ENCODE assay signal across 8 mouse cellular contexts in the genomic region with DNA sequence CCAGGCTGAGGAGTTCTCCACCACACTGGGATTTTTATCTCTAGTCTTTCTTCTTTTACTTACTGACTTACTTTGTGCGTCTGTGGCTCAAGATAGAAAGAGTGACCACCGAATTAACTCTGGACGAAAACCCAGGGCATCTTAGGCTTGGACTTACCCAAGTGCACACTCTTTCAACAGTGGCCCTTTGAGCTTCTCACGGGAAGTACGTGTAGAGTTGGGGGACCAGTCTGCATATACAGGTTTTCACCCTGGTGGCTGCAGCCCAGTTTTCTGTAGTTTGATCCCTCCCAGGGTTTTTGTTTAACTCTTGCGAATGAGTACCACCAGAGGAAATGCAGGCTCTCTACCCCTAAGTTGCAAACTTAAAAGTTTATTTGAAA. TPM values are rescaled to one million over a fixed set of nuclear protein-coding genes. Genes with fewer than 3 reads are reported as not detected.
DNase-seq lines count a peak whose midpoint lies in the region; ATAC-seq and TF ChIP-seq lines count a peak whose summit lies in the region.

No protein-coding gene starts in this region.

- DNase-seq in lung, embryonic 14.5 days, result peak; percentile 39
- no peak for DNase-seq in lung, postnatal 14 days
- peak; percentile 14 for DNase-seq in embryonic facial prominence, embryonic 11.5 days (ENCODE audit: low spot score)
- DNase-seq in right cerebral cortex, postnatal 4 days, result no peak
- DNase-seq in left cerebral cortex, adult 8-10 months (ENCODE audit: low spot score in 2 of 2), result no peak
- DNase-seq in gastrocnemius, postnatal 25 days, result no peak

- peaks cover 6% of the 10 kb centered on the region; the same call in 1 of the 2 replicates for H3K4me1 ChIP-seq in lung, embryonic 14.5 days (ENCODE audit: insufficient read depth)
- H3K4me1 ChIP-seq in embryonic facial prominence, embryonic 11.5 days (ENCODE audit: control insufficient read depth, insufficient read depth, low read length), result no peaks in the 10 kb centered on the region; the same call in 1 of the 2 replicates
- peaks cover 9% of the 10 kb centered on the region; the same call in 1 of the 2 replicates for H3K4me1 ChIP-seq in intestine, embryonic 15.5 days (replicated peaks)

- H3K9ac ChIP-seq in lung, embryonic 14.5 days, result peak overlapping the region; percentile 72
- H3K9ac ChIP-seq in embryonic facial prominence, embryonic 11.5 days (replicated peaks; ENCODE audit: low read length), result peak overlapping the region; percentile 81
- H3K9ac ChIP-seq in intestine, embryonic 15.5 days, result peak overlapping the region; percentile 74

- no peaks in the 10 kb centered on the region for H3K27me3 ChIP-seq in lung, embryonic 14.5 days (ENCODE audit: insufficient read depth, low read length)
- H3K27me3 ChIP-seq in embryonic facial prominence, embryonic 11.5 days (ENCODE audit: control insufficient read depth, insufficient read depth, low read length), result no peaks in the 10 kb centered on the region
- no peaks in the 10 kb centered on the region for H3K27me3 ChIP-seq in intestine, embryonic 15.5 days (replicated peaks)
- no peaks in the 10 kb centered on the region for H3K27me3 ChIP-seq in myocyte (ENCODE audit: control insufficient read depth, insufficient read depth, insufficient read length)

- H3ac ChIP-seq in myocyte (ENCODE audit: control insufficient read depth, insufficient read length), result peak overlapping the region; percentile 64

- H3K4me3 ChIP-seq in lung, embryonic 14.5 days (ENCODE audit: low read depth, low read length), result peak overlapping the region; percentile 62
- H3K4me3 ChIP-seq in embryonic facial prominence, embryonic 11.5 days (ENCODE audit: low read depth, low read length), result peak overlapping the region; percentile 67
- H3K4me3 ChIP-seq in intestine, embryonic 15.5 days (replicated peaks), result peak overlapping the region; percentile 68
- peak overlapping the region; percentile 43 for H3K4me3 ChIP-seq in myocyte

- H3K79me2 ChIP-seq in myocyte (ENCODE audit: control insufficient read depth, insufficient read depth), result no peaks in the 10 kb centered on the region

- H3K4me2 ChIP-seq in lung, embryonic 14.5 days, result peak overlapping the region; percentile 70
- H3K4me2 ChIP-seq in embryonic facial prominence, embryonic 11.5 days (ENCODE audit: low read depth, low read length), result peak overlapping the region; percentile 58
- peak overlapping the region; percentile 62 for H3K4me2 ChIP-seq in intestine, embryonic 15.5 days (replicated peaks)
- H3K4me2 ChIP-seq in myocyte (ENCODE audit: low read depth), result peak overlapping the region; percentile 95

- H3K9me3 ChIP-seq in lung, embryonic 14.5 days (ENCODE audit: low read depth, low read length), result no peaks in the 10 kb centered on the region
- H3K9me3 ChIP-seq in embryonic facial prominence, embryonic 11.5 days (replicated peaks; ENCODE audit: control insufficient read depth, low read length), result no peaks in the 10 kb centered on the region
- no peaks in the 10 kb centered on the region for H3K9me3 ChIP-seq in intestine, embryonic 15.5 days

- 3% methylated on average over 6 of the region's 6 CpGs for WGBS in lung, embryonic 14.5 days
- WGBS in embryonic facial prominence, embryonic 11.5 days, result 9% methylated on average over 6 of the region's 6 CpGs
- 7% methylated on average over 6 of the region's 6 CpGs for WGBS in intestine, embryonic 15.5 days

- H3K27ac ChIP-seq in lung, embryonic 14.5 days (ENCODE audit: low read depth), result peak overlapping the region; percentile 75
- no peak overlapping the region for H3K27ac ChIP-seq in embryonic facial prominence, embryonic 11.5 days (replicated peaks; ENCODE audit: low read depth, low read length)
- peak overlapping the region; percentile 18; the same call in 1 of the 2 replicates for H3K27ac ChIP-seq in intestine, embryonic 15.5 days

- peaks cover 2% of the 10 kb centered on the region; the same call in 1 of the 2 replicates for H3K36me3 ChIP-seq in lung, embryonic 14.5 days (ENCODE audit: insufficient read depth)
- no peaks in the 10 kb centered on the region for H3K36me3 ChIP-seq in embryonic facial prominence, embryonic 11.5 days (replicated peaks; ENCODE audit: control insufficient read depth, insufficient read depth, low read depth, low read length)
- no peaks in the 10 kb centered on the region for H3K36me3 ChIP-seq in intestine, embryonic 15.5 days
- no peaks in the 10 kb centered on the region for H3K36me3 ChIP-seq in myocyte (ENCODE audit: control insufficient read depth, insufficient read depth)

- TF ChIP-seq CTCF in lung, embryonic 14.5 days (IDR thresholded peaks at IDR 0.05; ENCODE audit: low read depth), result no peak

- no peak for TF ChIP-seq POLR2A in myocyte (IDR thresholded peaks at IDR 0.05; ENCODE audit: insufficient read length, low read depth)

- peak; percentile 25; the same call in 1 of the 2 replicates for ATAC-seq in lung, embryonic 14.5 days (ENCODE audit: insufficient read depth)
- no peak for ATAC-seq in embryonic facial prominence, embryonic 11.5 days (replicated peaks; ENCODE audit: insufficient number of reproducible peaks, low FRiP score, low TSS enrichment, low read depth)
- peak; percentile 63 for ATAC-seq in intestine, embryonic 15.5 days

TF ChIP-seq in myocyte, 11 proteins besides CTCF, POLR2A, EP300 and RAD21:
- TF ChIP-seq USF1 (IDR thresholded peaks at IDR 0.05; ENCODE audit: low read depth) (no peak), E2F4 (IDR thresholded peaks at IDR 0.05; ENCODE audit: insufficient read depth) (no peak), SRF (IDR thresholded peaks at IDR 0.05; ENCODE audit: control insufficient read depth, insufficient read length, low read depth) (no peak), MAX (IDR thresholded peaks at IDR 0.05; ENCODE audit: low read depth) (no peak), MYOG (IDR thresholded peaks at IDR 0.05; ENCODE audit: control insufficient read depth in 1 of 3, insufficient read depth in 1 of 3, insufficient read length in 2 of 3, low read depth in 2 of 3) (no peak), MYOD1 (IDR thresholded peaks at IDR 0.05; ENCODE audit: control insufficient read depth in 1 of 3, insufficient read length in 2 of 3, low read depth in 2 of 3) (no peak), POLR2AphosphoS2 (IDR thresholded peaks at IDR 0.05; ENCODE audit: insufficient read length, low read depth) (no peak)
TF ChIP-seq in myocyte: peak in this region for 0.

RNA-seq across cellular contexts. Expression of gene Trub1, which starts 0.5 kb away (rescaled TPM):
- polyA plus RNA-seq in lung, embryonic 14.5 days (2014; fragmentation: Nextera tagmentation; extraction: Ambion mirVana), result 29.2 and 29.6 TPM in 2 replicates
- 21.0 and 24.2 TPM in 2 replicates for polyA plus RNA-seq in embryonic facial prominence, embryonic 11.5 days (2014; fragmentation: Nextera tagmentation; extraction: Ambion mirVana)
- polyA plus RNA-seq in intestine, embryonic 15.5 days (2015; fragmentation: Nextera tagmentation; extraction: Ambion mirVana), result 20.6 and 24.1 TPM in 2 replicates
- polyA plus RNA-seq in myocyte (2012; fragmentation: generic; extraction: Trizol), result 4.7 TPM
- total RNA-seq in left cerebral cortex, adult 8-10 months (2022), result 10 to 100 TPM; 18.4 to 23.6 (median 19.3) TPM
- total RNA-seq in gastrocnemius, postnatal 25 days (2021), result 1 to 10 TPM; 5.8 to 6.9 TPM

Comparison
In these comparisons a context has a peak if more than half of its experiments do, and no peak if none do; other contexts are left out.
1. DNase-seq: peak in lung, embryonic 14.5 days (single experiment) and embryonic facial prominence, embryonic 11.5 days (single experiment); none in lung, postnatal 14 days (single experiment), right cerebral cortex, postnatal 4 days (single experiment), left cerebral cortex, adult 8-10 months (0 of 2) and gastrocnemius, postnatal 25 days (single experiment).
2. Peak in every context shown above with its lines, with median percentiles within 50 percentile points of each other: H3K4me2 ChIP-seq, H3K4me3 ChIP-seq and H3K9ac ChIP-seq.